Mouse (Mus musculus): ENCODE measurements around the gene Siah3. TPM values are rescaled to one million over a fixed set of nuclear protein-coding genes. Genes with fewer than 3 reads are reported as not detected.

The Siah3 gene
- 4.9 and 6.0 TPM in 2 replicates for polyA plus RNA-seq (2012; rRNA removed)

DNA sequence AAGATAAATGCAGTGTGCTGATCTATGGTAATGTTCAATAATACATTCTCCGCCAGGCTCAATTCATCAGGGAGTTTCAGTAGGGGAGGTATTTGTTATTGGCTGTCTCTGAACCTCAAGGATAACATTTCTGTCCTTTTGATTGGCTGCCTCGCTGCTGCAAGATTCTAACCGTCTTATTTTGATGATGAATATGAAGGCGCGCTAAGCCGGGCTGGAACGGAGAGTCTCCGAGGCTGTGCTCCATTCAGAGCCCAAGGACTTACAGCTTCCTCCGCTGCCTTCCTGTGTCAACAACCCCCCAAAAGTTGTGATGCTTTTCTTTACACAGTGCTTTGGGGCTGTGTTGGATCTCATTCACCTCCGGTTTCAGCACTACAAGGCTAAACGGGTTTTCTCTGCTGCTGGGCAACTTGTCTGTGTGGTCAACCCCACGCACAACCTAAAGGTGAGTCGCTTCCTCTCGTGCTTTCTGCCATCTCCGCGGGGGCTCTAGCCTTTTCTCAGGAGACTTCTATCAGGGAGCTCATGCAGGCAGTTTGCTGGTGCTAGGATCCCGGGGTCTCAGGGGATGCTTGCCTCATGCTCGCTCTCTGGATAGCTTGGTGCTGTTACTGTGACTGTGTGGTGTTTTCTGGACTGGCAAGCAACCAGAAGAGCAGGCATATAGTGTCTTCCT is at the start of gene Siah3:
Siah3 (plus strand) TSS at position 240 of the 679 bp plus-strand sequence.

Other genes starting within 250 kb of the Siah3 start
- 0.09 TPM in 1 of 2 replicates, not detected in the other for gene Cpb2, start 213.7 kb upstream of the Siah3 start, polyA plus RNA-seq (2012; rRNA removed)
- 27.8 TPM in 2 replicates for gene Zc3h13, start 171.6 kb upstream of the Siah3 start, polyA plus RNA-seq (2012; rRNA removed)
- gene Spert, start 137.1 kb downstream of the Siah3 start, polyA plus RNA-seq (2012; rRNA removed) = not detected in 2 replicates
- not detected in 2 replicates for gene Erich6b, start 186.3 kb downstream of the Siah3 start, polyA plus RNA-seq (2012; rRNA removed)

Measured in central nervous system, embryonic 18 days (tissue).